Mouse (Mus musculus) skeletal muscle tissue, adult 2 months (tissue): ENCODE measurements around the gene Pip5k1c.
A peak's percentile ranks its signal among the peaks of the same experiment; 100 is the strongest.

Experiments used
- DNase-seq: peaks from one replicate; pipeline ENCODE4 v3.0.0-alpha.2; 2012; ENCODE audit warnings: low read depth, low spot score

Gene Pip5k1c

DNA sequence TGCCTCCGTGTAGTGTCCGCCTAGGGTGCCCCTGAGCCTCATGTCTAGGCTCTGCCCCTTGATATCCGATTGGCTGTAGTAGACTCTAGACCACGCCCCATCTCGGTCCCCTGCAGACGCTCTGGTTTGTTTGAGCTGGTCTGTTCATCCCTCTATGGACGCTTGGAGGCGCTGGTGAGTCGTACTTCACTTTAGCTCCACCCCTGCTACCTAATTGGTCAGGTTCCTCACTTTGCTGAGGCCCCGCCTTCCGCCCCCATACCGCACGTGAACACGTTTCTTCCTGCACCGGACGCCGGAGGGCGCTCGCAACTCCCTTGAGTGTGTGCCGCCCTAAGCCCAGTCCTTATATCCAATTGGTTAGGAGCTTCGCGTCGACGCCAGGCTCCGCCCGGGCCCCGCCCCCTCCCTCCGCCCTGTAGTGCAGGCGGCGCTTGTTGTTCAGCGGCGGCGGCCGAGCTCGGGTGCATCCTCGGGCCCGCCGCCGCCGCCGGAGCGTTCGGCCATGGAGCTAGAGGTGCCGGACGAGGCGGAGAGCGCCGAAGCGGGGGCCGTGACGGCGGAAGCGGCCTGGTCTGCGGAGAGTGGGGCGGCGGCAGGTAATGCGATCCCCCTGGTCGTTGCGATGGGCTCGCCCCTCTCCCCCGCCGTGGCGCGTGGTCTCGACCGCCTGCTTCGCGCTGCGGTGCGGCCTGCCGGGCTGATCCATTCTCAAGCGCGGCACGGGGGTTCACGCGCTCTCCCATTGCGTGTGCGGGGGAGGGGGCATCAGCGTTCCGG is at the start of gene Pip5k1c:
Gene Pip5k1c, plus strand, starts transcription at position 410 of the 780 bp plus-strand sequence.
- DNase-seq = peak; percentile 100

DNA sequence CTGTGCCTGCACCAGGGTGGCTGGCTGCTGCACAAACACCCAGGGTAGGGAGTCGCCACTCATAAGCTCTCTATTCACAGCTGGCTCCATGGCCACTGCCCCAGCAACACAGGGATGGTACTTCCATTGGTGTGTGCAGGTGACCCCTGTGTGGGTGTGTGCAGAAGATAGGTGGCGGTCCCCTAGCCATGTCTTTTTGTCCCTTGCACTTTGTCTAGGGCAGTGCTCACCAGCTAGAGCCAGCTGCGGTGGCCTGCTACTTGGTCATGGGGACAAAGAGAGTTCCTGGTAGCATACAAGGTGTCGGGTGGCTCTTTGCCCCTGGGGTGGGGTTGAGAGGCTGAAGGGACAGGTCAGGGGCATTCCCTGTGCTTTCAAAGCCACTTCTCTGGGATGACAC is 48.6 kb upstream of the Pip5k1c start:
- no peak for DNase-seq

DNA sequence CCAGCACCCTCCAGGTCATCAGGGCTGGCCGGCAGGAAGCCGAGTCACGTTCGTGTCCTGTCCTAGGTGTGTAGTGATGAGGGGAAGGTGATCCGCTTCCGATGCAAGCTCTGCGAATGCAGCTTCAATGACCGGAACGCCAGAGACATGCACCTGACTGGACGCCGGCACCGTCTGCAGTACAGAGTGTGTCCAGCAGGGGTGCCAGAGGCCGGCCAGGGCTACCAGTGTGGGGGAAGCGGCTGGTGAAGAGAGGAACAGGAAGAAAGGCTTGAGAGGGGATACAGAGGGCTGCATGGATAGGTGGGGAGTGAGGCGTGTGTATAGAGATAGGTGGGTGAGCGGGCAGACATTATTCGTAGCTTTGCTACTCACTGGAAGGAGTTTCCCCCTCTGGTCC is 48.2 kb upstream of the Pip5k1c start:
- DNase-seq = no peak

DNA sequence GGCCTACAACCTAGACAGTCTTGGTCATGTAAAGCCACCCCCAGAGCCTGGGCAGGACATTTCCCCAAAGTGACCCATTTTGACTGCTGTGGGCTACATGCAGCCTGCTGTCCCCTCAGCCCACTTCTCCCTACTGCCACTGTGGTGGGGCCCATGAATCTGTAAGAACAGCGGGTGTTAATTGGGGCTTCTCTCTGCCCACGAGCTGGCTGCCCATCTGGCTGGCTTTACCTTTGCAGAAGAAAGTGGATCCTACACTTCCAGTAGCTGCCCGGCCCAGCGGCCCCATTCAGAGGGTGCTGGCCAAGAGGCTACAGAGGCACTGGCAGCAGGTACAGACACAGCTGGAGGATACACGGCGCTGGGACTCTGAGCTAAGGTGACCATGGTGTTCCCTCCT is 47.6 kb upstream of the Pip5k1c start:
- no peak for DNase-seq

DNA sequence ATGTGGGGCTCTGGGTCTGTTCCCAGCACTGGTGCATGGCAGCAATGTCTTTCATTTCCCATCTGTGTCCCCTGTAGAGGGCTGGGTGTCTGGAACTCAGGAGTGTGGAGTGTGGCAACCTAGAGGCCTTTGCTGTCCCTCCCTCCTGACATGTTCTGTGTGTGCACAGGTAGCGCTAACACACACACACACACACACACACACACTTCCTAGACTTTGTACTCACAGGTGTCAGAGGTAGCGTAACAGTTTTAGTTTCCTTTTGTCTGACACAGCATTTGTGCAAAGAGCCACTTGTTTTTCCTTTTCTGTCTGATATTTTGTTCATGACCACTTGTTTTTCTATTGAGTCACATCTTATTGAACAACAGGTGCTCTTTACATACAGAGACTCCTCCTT is 45.0 kb upstream of the Pip5k1c start:
- no peak for DNase-seq

DNA sequence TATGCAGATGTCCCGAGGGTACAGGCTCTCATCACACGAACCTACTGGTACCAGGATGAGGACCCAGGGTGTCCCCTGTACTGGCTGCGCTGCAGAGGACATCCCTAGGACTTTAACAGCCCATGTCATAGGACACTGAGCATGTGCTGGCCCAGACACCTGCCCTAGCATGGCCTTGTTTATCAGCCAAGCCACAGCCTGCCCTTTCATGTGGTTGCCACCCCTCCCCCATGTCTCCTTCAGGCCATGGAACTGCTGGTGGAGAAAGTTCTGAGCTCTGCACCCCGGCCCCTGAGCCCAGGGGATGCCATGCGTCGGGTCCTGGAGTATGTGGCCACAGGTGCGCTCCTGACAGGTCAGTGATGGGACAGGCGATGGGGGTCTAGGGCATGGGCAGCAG is 43.3 kb upstream of the Pip5k1c start:
- DNase-seq = no peak

DNA sequence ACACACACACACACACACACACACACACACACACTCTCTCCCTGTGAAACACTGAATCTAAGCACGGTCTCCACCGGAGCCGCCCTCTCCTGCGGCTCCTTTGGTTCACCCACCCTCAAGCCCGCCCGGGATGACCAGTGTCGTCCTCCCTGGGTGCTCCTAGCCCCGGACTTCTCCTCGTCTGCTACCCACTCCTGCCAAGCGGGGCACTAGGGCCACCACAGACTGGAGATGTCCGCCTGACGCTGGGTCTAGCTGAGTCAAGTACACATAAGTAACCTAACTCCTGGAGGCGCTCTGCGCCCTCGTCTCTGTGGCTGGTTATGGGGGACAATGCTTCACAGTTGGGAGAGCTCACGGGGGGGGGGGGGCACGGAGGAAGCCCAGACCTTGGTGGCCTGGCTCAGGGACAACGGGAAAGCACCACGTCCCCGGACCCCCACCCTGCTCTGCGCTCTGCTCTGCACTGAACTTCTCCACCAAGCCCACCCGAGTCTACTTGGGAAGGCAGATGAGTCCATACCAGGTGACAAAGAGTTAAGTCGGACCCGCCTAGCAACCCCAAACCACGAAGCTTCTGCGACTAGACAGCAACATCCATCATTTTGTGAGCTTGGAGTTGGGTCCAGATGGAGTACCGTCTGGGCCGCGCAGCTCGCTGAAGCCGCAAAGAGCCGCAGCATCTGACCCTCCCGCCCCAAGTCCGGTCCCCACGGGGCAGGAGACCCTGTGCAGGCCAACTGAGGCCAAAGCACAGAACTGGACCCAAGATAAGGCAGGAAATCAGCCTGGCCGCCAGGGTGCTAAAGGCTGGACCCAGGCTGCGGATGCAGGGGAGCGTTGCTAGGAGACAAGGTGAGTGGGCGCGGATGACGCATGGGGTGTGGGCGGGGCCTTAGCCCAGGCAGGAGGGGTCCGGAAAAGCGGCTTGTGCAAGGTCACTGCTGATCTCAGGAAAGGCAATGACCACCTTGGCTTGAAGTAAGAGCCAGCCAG is 40.0 kb upstream of the Pip5k1c start, which contains the start of gene Matk:
Gene Matk, plus strand, starts transcription at position 512 of the 996 bp plus-strand sequence.
- DNase-seq = no peak

DNA sequence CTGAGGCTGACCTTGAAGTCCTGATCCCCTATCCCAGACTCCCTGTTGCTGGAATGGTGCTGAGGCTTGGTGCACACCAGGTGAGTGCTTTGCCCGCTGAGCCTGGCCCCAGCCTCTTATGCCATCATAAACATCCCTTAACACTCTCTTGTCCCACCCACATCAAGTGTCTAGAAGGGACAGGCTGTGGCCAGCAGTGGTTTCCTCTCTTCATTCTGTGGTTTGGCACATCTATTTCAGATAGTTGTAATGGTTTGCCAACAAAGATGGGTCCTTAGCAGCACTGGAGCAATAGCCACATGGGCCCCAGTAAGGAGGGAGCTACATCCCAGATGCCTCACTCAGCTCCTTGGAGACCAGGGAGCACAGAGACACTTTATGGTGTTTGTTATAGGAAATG is 37.9 kb upstream of the Pip5k1c start:
- DNase-seq = no peak

DNA sequence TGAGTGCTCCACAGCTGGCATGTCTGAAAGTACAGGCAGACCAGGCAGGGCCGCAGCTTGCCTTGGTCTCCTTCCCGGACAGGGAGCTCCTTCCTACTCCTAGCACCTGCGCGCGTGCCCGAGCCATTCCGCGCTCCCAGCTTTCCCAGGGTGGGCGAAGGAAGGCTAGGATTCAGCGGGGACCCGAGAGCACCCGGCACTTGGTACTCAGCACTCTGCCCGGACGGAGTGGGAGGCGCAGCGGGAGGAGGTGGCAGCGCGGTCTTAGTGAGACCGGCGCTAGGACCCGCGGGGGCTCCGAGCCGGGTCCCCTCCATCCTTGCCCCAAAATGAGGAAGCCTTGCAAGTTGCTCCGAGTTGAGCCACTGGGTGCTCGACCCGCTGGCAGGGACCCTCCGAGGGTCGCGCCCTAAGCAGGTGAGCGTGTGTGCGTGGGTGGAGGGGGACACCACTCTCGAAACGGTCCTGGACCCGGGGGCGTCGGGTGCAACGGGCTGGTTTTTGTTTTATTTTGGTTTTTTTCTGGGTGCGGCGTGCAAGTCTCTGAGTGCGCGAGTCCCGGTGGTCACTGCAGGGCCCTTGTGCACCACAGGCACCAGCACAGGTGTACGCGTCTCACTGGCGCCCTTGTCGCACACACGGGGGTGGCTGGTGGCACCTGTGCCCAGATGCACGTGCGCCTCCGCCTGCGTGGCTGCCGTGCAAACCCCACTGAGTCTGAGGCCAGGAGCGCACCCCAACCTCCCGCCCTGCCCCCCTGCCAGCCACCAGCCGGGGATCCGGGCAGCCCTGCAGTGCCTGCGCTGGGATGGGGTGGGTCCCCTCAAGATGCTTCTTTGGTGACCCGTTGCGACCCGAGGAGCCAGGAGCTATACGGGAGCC is 35.4 kb upstream of the Pip5k1c start:
- no peak for DNase-seq

DNA sequence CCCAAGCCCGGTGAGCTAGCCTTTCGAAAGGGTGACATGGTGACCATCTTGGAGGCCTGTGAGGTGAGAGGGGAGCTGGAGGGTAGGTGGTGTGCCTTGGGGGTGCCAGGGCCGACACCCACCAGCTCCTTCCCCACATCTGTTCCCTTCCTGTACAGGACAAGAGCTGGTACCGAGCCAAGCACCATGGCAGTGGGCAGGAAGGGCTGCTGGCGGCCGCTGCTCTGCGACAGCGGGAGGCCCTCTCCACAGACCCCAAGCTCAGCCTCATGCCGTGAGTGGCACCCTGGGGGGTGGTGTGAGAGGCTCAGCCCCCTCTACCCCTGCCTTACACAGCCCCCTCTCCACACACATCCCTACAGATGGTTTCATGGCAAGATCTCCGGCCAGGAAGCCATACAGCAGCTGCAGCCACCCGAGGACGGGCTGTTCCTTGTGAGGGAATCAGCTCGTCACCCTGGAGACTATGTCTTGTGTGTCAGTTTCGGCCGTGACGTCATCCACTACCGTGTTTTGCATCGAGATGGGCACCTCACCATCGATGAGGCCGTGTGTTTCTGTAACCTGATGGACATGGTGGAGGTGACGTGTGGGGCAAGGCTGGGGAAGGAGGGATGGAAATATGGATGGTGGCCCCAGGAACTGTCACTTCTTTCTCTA is 33.4 kb upstream of the Pip5k1c start:
- DNase-seq = no peak

DNA sequence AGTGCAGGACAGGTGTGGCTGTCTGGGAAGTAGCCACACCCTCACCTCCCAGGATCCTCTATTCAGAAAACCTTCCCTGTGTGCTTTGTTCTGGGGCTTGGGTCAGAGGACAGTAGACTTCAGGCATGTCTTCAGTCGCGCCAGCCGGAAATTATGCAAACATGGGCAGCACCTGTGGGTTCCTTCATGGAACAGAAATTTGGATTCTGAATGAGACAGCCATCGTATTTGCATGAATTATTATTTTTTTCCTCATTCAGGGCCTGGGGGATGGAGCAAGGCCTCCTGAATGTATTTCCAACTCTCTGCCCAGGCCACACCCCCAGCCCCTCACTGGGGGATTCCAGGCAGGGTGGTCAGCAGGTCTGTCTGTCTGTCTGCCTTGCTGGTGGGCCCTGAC is 31.7 kb upstream of the Pip5k1c start:
- DNase-seq = no peak

DNA sequence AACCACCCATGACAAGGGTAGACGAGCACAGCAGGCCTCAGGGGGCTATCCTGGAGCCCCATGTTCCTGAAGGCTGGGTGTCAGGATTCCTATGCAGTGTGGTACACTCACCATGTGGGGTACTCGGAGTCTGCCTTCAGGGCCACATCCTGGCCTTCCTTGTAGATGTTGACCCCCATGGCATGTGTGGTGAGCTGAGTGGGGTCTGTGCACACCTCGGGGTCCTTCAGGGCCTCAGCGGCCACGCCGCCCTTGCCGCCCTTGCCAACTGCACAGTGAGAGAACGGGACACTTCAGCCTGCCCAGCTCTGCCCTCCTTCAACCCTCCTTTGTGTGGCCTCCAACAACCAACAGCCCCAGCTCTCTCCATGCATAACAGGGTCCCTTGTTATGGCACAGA is 27.2 kb upstream of the Pip5k1c start:
- DNase-seq = no peak

DNA sequence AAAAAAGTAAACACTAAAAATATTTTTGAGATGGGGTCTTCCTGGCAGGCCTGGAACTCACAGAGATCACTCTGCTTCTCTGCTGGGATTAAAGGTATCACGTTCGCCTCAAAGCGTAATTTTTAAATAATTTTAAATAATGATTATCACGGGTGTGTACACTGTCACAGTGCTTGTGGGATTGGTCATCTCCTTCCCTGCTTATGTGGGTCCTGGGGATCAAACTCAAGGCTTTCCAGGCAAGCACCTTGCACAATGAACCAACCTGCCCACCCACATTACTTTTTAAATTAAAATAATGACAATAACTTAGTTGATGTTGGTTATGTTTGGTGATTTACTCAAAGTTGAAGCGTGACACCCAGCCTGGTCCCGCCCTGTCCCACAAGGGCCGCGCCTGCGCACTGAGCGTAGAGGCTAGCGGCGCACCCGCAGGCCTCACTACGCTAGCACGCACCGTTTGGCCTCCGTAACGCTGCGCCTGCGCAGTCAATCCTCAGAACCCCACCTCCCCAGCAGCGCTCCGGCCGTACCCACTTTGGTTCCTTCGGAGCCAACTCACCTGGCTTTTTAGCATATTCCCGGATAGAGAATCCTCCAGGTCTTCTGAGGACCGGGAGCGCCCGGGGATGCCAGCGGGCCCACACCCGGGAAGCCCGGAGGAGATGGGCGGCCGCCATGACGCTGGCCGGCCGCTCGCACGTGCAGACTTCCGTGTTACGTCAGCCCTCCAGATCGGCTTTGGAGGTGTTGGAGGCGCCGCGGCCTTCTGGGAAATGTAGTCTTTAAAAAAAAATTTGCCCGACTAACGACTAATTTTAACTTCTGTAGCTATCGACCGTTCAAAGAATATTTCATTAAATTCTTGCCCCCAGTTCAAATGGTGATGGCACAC is 26.3 kb upstream of the Pip5k1c start, which contains the start of the genes Mrpl54 and Apba3:
Gene Mrpl54, minus strand, starts transcription at position 724 of the 895 bp plus-strand sequence.
Gene Apba3, plus strand, starts transcription at position 750 of the 895 bp plus-strand sequence.
- DNase-seq = peak; percentile 97

DNA sequence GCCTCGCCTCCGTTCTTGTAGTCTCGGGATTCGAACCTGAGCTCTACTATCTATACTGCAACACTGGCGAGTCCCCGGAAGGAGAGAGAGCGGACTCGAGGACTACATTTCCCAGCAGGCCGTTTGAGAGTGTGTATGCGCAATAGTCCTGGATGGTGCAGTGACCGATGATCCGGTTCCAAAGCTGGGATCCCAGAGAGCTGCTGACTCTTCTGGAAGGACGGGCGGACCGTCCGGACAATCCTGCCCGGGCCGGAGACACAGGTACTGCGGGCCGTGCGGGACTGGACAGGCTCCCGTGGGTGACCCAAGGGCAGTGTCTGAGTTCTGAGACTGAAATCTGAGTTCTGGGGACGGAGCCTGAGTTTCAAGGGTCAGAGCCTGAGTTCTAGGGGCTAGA is 24.7 kb upstream of the Pip5k1c start:
- peak; percentile 94 for DNase-seq

DNA sequence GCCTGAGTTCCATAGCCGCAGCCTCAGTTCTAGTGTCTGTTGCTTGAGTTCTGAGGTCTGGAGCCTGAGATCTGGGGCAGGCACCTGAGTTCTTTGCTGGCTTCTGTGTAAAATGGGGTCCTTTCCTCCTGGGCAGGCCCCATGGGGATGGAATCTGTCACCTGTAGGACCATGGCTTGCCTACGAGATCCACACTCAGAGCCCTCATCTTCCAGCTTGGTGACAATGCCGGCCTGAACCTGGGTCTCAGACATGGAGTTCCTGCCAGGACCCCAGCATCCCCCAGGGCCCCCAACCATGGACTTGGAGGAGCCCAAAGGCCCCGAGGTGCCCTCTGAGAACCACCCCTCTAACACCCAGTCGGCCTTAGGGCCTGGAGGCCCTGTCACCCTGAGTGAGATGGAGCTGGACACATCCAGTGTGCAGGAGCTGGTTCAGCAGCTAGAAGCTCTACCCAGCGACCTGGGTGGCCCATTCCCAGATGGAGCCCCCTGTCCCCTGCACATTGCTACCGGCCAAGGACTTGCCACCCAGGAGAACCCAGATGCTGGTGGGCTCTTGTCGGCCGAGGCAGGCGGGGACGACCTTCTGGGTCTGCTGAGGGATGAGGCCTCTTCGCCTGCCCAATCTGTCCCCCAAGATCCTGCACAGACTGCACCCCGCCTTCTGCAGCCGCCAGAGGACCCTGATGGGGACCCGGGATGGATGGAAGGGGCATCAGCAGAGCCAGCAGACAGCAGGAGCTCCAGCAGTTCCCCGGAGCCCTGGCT is 23.9 kb upstream of the Pip5k1c start:
- DNase-seq = no peak

DNA sequence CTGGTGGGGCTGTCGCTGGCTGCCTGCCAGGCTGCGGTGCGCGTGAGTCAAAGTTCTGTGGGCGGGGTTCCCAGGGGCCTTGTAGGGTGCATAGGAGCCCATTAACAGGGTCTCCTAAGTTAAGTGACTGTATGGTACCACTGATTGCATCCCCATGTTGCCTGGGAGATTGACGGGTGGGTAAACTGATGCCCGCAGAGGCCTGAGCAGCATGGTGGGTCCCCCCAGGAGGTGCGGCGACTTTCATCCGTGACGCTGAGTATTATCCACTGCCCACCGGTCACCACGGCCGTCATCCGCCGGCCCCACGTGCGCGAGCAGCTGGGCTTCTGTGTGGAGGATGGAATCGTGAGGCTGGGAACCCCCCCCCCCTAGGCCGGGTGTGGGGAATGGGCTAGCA is 20.4 kb upstream of the Pip5k1c start:
- no peak for DNase-seq

DNA sequence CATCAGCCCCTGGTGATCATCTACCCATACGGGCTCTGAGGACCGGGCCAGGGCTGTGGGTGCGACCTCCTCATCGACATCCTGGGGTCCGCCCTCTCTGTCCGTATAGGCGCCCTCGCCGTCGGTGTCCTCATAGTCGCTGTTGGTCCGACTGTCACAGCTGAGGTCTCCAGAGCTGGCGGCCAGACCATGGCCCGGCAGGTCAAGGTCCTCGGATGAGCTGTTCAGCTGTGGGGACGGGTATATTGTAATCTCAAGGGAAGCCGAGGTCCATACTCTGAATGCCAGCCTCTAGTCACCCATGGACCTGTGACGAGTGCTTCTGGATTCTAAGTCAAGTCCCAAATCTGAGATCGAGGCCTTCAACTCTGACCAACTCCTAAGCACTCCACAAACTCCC is 18.9 kb upstream of the Pip5k1c start:
- DNase-seq = no peak

DNA sequence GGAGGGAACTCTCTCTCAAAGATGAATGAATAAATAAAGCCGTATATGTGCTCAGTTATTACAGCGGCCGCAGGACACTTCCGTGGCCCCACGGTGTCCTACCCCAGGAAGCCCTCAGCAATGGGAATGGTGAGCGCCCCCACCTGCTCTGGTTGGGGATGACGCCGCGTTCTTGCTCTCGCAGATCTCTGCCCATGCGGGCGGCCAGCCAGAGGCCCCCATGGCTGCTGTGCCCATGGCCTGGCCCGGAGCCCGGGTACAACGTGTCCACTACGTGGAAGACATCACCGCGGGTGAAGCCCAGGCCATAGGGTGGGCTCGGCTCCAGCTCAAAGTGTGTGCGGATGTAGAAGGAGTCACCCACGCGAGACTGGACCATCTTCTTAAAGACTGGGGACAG is 15.1 kb upstream of the Pip5k1c start:
- DNase-seq = no peak

DNA sequence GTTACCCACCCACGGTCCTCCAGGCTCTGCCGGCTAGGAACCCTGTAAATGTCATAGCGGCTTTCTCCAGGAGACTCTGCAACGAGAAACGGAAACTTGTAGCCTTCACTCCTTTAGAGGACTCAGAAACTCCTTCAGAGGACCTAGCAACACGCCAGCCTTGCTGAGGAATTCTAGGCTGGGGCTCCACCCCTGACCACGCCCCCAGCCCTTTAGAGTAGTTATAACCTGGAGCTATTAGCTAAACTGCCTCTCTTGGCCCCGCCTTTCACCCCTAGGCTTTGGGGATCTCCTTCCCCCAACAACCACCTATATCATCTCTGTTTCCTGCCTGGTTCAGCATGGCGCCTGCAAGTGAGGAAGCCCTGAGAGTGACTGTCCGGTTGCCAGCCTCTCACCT is 13.3 kb upstream of the Pip5k1c start:
- no peak for DNase-seq
